Mouse (Mus musculus): ENCODE data around the gene Ninj2. TPM values are rescaled to one million over a fixed set of nuclear protein-coding genes. Genes with fewer than 3 reads are reported as not detected.

Ninj2 gene
- polyA plus RNA-seq, 1 experiment from 2014 or later: not detected

- no peaks in the 10 kb centered on the region for H3K9me3 ChIP-seq
- ATAC-seq (ENCODE audit: low FRiP score, low read depth): no peak
- 0 out of 2 replicates have a peak, but pooled peaks cover 22% of the 10 kb centered on the region for H3K27me3 ChIP-seq
- H3K9ac ChIP-seq (replicated peaks): no peak overlapping the region
- H3K36me3 ChIP-seq: no peaks in the 10 kb centered on the region
- peaks cover 17% of the 10 kb centered on the region for H3K4me1 ChIP-seq
- WGBS: 45% methylated on average over 7 of the region's 7 CpGs
- H3K4me3 ChIP-seq: no peak overlapping the region
- H3K4me2 ChIP-seq (replicated peaks): no peak overlapping the region
- H3K27ac ChIP-seq (replicated peaks): no peak overlapping the region
These were observed 92.6 kb downstream of the Ninj2 start for GRCm38 (mm10) chr6:120185756-120186155.

DNA sequence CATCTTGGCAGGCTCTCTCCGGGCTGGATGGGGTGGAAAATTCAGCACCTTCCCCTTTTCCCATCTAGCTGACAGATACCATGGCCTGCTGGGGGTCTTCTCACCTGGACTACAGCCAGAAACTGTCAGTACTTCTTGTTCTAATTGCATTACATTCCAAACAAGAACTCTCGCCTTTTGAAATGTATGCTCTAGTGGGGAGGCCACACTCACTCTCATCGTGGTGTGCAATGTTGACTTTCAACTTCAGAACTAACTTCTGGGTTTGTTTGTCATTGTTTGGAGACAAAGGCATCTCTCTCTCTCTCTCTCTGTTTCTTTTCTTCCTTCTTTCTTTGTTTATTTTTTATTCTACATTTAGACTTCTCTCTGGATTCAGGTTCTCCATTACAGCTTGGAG is 93.4 kb downstream of the Ninj2 start:
- Histone ChIP-seq H3K4me1 (peaks cover 17% of the 10 kb centered on the region), H3K9ac (replicated peaks) (no peak overlapping the region), H3K27ac (replicated peaks) (no peak overlapping the region), H3K4me3 (no peak overlapping the region), H3K27me3 (0 out of 2 replicates have a peak, but pooled peaks cover 22% of the 10 kb centered on the region), H3K9me3 (no peaks in the 10 kb centered on the region), H3K36me3 (no peaks in the 10 kb centered on the region), H3K4me2 (replicated peaks) (no peak overlapping the region)
- WGBS: 57% methylated on average over 3 of the region's 3 CpGs
- no peak for ATAC-seq (ENCODE audit: low FRiP score, low read depth)

GRCm38 (mm10) chr6:120187587-120188176 is 94.5 kb downstream of the Ninj2 start:
- no peak overlapping the region for H3K27ac ChIP-seq (replicated peaks)
- no peak overlapping the region for H3K9ac ChIP-seq (replicated peaks)
- H3K27me3 ChIP-seq: 0 out of 2 replicates have a peak, but pooled peaks cover 22% of the 10 kb centered on the region
- H3K4me3 ChIP-seq: peak overlapping the region; percentile 3; the same call in 1 of the 2 replicates
- WGBS: 14% methylated on average over 18 of the region's 18 CpGs
- H3K9me3 ChIP-seq: no peaks in the 10 kb centered on the region
- no peaks in the 10 kb centered on the region for H3K36me3 ChIP-seq
- no peak for ATAC-seq (ENCODE audit: low FRiP score, low read depth)
- H3K4me2 ChIP-seq (replicated peaks): peak overlapping the region; percentile 43
- peaks cover 23% of the 10 kb centered on the region for H3K4me1 ChIP-seq

DNA sequence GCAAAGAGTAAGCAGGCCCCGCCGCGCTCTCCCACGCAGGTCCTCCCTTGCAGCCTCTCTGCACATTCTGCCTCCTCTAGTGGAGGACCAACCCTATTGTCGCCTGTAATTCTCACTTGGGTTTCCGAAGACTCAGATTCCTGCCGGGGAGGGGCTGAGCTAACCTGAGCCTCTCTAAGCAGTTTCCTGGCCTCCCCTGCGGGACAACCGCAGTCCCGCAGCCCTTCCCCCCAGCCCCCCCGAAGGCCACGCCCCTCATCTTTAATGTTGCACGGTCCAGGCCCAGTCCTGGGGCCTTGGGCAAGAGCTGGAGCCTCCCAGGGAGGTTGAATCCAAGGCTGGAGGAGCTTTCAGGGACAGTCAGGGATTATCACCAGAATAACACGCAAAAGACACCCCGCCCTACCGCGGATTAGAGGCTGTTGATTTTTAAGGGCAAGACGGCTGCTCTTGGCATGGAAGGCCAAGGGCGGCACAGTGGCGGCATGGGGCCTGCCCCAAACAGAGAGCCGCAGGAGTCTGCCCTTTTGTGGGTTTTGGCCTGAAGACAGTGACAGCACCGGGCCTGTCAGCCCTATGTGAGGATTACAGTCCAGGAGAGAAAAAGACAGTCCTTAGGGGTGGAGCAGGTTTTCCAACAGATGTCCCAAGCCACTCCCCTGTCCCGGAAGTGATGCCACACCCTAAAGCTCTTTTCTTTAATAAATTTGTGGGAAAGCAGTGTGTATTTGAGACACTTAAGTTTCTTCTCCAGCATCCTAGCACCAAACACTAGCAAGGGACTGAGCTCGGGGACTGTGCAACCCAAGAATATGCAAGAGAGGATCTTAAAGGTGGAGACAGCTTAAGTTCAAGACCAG is 95.5 kb downstream of the Ninj2 start:
- peak; percentile 53; the same call in 1 of the 2 replicates for ATAC-seq (ENCODE audit: low FRiP score, low read depth)
- 0 out of 2 replicates have a peak overlapping the region, but pooled peaks have one; percentile 28 for H3K9ac ChIP-seq (replicated peaks)
- no peaks in the 10 kb centered on the region for H3K36me3 ChIP-seq
- H3K4me1 ChIP-seq: peaks cover 26% of the 10 kb centered on the region
- no peaks in the 10 kb centered on the region for H3K9me3 ChIP-seq
- peak overlapping the region; percentile 6; the same call in 1 of the 2 replicates for H3K4me3 ChIP-seq
- 0 out of 2 replicates have a peak overlapping the region, but pooled peaks have one; percentile 20 for H3K27ac ChIP-seq (replicated peaks)
- peaks cover 27% of the 10 kb centered on the region; the same call in 1 of the 2 replicates for H3K27me3 ChIP-seq
- WGBS: 13% methylated on average over 24 of the region's 24 CpGs
- peak overlapping the region; percentile 43 for H3K4me2 ChIP-seq (replicated peaks)

- Histone ChIP-seq H3K4me2 (replicated peaks) (no peak overlapping the region), H3K9ac (replicated peaks) (no peak overlapping the region), H3K4me1 (peaks cover 26% of the 10 kb centered on the region), H3K27ac (replicated peaks) (no peak overlapping the region), H3K36me3 (no peaks in the 10 kb centered on the region), H3K27me3 (peaks cover 30% of the 10 kb centered on the region; the same call in 1 of the 2 replicates), H3K9me3 (no peaks in the 10 kb centered on the region), H3K4me3 (no peak overlapping the region)
- WGBS: 88% methylated on average over 5 of the region's 5 CpGs
- no peak for ATAC-seq (ENCODE audit: low FRiP score, low read depth)
These were observed 96.1 kb downstream of the Ninj2 start for GRCm38 (mm10) chr6:120189287-120189686.

DNA sequence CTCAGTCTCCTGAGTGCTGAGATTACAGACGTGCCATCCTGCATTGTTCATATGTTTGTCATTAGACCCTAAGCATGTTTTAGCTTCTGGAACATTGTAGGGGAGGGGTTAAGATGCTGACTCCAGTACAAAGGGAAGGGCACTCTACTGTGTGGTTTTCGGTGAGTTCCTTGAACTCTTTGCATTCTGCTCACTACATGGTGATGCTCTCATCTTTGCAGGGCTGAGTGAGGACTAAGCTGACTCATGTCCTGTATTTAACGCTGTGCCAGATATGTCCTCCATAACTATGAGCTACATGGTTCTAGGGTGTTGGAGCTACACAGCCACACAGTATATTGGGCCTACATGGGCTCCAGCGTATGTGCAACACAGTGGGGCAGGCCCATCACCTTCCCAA is 97.2 kb downstream of the Ninj2 start:
- H3K9ac ChIP-seq (replicated peaks): no peak overlapping the region
- H3K4me2 ChIP-seq (replicated peaks): no peak overlapping the region
- H3K27ac ChIP-seq (replicated peaks): no peak overlapping the region
- H3K4me3 ChIP-seq: no peak overlapping the region
- H3K4me1 ChIP-seq: peaks cover 26% of the 10 kb centered on the region
- no peak for ATAC-seq (ENCODE audit: low FRiP score, low read depth)
- H3K9me3 ChIP-seq: no peaks in the 10 kb centered on the region
- no peaks in the 10 kb centered on the region for H3K36me3 ChIP-seq
- 93% methylated on average over 4 of the region's 4 CpGs for WGBS
- peaks cover 40% of the 10 kb centered on the region for H3K27me3 ChIP-seq

- H3K27ac ChIP-seq (replicated peaks): no peak overlapping the region
- no peak overlapping the region for H3K4me2 ChIP-seq (replicated peaks)
- ATAC-seq (ENCODE audit: low FRiP score, low read depth): no peak
- no peak overlapping the region for H3K4me3 ChIP-seq
- no peak overlapping the region for H3K9ac ChIP-seq (replicated peaks)
- WGBS: 78% methylated on average over 4 of the region's 4 CpGs
- peaks cover 26% of the 10 kb centered on the region for H3K4me1 ChIP-seq
- peaks cover 39% of the 10 kb centered on the region for H3K27me3 ChIP-seq
- no peaks in the 10 kb centered on the region for H3K9me3 ChIP-seq
- H3K36me3 ChIP-seq: no peaks in the 10 kb centered on the region
These were observed 97.8 kb downstream of the Ninj2 start for GRCm38 (mm10) chr6:120190912-120191311.

GRCm38 (mm10) chr6:120191396-120192170 is 98.4 kb downstream of the Ninj2 start:
- Histone ChIP-seq H3K27me3 (peaks cover 38% of the 10 kb centered on the region), H3K4me1 (peaks cover 26% of the 10 kb centered on the region), H3K36me3 (no peaks in the 10 kb centered on the region), H3K4me3 (no peak overlapping the region), H3K27ac (replicated peaks) (no peak overlapping the region), H3K9ac (replicated peaks) (no peak overlapping the region), H3K9me3 (no peaks in the 10 kb centered on the region), H3K4me2 (replicated peaks) (no peak overlapping the region)
- WGBS: 52% methylated on average over 7 of the region's 7 CpGs
- ATAC-seq (ENCODE audit: low FRiP score, low read depth): no peak

DNA sequence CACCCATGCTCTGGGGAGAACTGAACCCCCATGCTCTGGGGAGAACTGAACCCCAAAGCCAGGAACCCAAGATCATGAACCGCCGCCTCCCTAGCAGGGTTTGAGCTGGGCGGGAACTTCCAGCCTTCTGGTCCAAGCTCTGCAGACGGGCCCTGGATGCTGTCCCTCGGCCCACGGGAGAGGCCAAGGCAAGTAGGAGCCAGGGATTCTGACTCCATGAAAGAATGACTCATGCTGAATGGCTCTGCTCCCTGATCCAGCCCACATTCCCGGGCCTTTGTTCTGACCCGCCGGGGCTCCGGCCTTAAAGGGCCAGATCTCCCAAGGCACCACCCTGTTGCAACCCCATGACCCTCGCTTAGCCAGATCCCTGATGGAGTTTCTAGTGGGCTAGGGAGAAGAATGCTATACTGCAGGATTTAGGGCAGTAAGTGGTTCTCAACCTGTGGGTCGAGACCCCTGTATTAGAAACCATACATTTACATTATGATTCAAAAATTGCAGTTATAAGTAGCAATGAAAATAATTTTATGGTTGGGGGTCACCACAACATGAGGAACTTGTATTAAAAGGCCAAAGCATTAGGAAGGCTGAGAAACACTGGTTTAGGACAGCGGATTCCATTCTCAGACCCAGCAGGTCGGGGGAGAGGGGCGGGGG is 99.2 kb downstream of the Ninj2 start:
- WGBS: 9% methylated on average over 13 of the region's 15 CpGs
- Histone ChIP-seq H3K4me1 (peaks cover 26% of the 10 kb centered on the region), H3K36me3 (no peaks in the 10 kb centered on the region), H3K9ac (replicated peaks) (no peak overlapping the region), H3K4me2 (replicated peaks) (no peak overlapping the region), H3K9me3 (no peaks in the 10 kb centered on the region), H3K4me3 (no peak overlapping the region), H3K27me3 (peaks cover 37% of the 10 kb centered on the region), H3K27ac (replicated peaks) (no peak overlapping the region)
- ATAC-seq (ENCODE audit: low FRiP score, low read depth): 0 out of 2 replicates have a peak, but pooled peaks have one; percentile 10

GRCm38 (mm10) chr6:120193174-120193573 is 100.0 kb downstream of the Ninj2 start:
- WGBS: 22% methylated on average over 5 of the region's 5 CpGs
- Histone ChIP-seq H3K27me3 (peaks cover 33% of the 10 kb centered on the region), H3K9me3 (no peaks in the 10 kb centered on the region), H3K36me3 (no peaks in the 10 kb centered on the region), H3K27ac (replicated peaks) (no peak overlapping the region), H3K9ac (replicated peaks) (no peak overlapping the region), H3K4me1 (peaks cover 18% of the 10 kb centered on the region), H3K4me3 (no peak overlapping the region), H3K4me2 (replicated peaks) (no peak overlapping the region)
- no peak for ATAC-seq (ENCODE audit: low FRiP score, low read depth)

DNA sequence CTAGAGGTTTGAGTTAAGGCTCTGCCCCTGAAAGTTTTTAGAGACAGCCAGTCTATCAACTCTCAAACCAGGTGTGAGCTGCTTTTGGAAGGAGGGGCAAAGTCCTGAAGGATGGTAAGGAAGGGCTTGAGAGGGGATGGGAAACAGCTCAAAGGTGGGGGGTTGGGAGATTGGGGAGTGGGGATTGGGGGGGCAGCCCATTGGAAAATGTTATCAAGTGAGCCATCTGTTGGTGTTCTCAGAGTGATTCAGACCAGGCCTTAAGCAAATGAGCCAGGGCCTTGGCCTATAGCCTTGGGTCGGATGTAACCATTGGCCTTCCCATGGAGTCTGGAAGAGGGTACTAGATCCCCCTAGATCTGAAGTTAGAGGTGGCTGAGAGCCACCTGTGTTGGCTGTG is 100.6 kb downstream of the Ninj2 start:
- Histone ChIP-seq H3K9me3 (no peaks in the 10 kb centered on the region), H3K9ac (replicated peaks) (no peak overlapping the region), H3K27me3 (peaks cover 28% of the 10 kb centered on the region), H3K4me3 (no peak overlapping the region), H3K27ac (replicated peaks) (no peak overlapping the region), H3K4me2 (replicated peaks) (no peak overlapping the region), H3K36me3 (no peaks in the 10 kb centered on the region), H3K4me1 (peaks cover 12% of the 10 kb centered on the region)
- no peak for ATAC-seq (ENCODE audit: low FRiP score, low read depth)
- WGBS: 60% methylated on average over 1 of the region's 1 CpGs
